Mouse (Mus musculus) E14TG2a.4 (cell line): Measurements from ENCODE around the gene Arhgap8.

Experiments
- H3K27me3 ChIP-seq: 2 replicates; pipeline ENCODE4 v1.6.1; 2014; ENCODE audit warnings: low read length, control low read depth; ENCODE audit not compliant: insufficient read depth
- H3K36me3 ChIP-seq: 2 replicates; pipeline ENCODE4 v1.6.1; 2014; ENCODE audit warnings: low read length, control low read depth; ENCODE audit not compliant: insufficient read depth
- H3K4me1 ChIP-seq: replicated peaks from 2 replicates; pipeline ENCODE4 v1.6.1; 2014; ENCODE audit warnings: low read depth, low read length, control low read depth
- H3K4me3 ChIP-seq: replicated peaks from 2 replicates; pipeline ENCODE4 v1.5.1; 2014; ENCODE audit warnings: mild to moderate bottlenecking, low read length
- H3K9me3 ChIP-seq: 2 replicates; pipeline ENCODE4 v1.6.1; 2014; ENCODE audit warnings: low read length, control low read depth
- CTCF ChIP-seq: conservative IDR thresholded peaks from 2 replicates; pipeline ENCODE4 v1.5.1; 2014; ENCODE audit warnings: low read length
- NANOG ChIP-seq: IDR thresholded peaks from 2 replicates; pipeline ENCODE4 v1.6.1; 2014; ENCODE audit warnings: borderline replicate concordance, low read length, mixed read lengths
- POU5F1 ChIP-seq: IDR thresholded peaks from 2 replicates; pipeline ENCODE4 v1.6.1; 2014; ENCODE audit warnings: low read length, borderline replicate concordance

Gene Arhgap8

GRCm38 (mm10) chr15:84736346-84736993 lies 16.6 kb downstream of the Arhgap8 start:
- Histone ChIP-seq H3K9me3 (no peaks in the 10 kb centered on the region), H3K27me3 (no peaks in the 10 kb centered on the region), H3K4me1 (peaks cover 49% of the 10 kb centered on the region), H3K36me3 (peaks cover 40% of the 10 kb centered on the region), H3K4me3 (no peak overlapping the region)
- TF ChIP-seq CTCF (no peak), NANOG (no peak), POU5F1 (no peak)

GRCm38 (mm10) chr15:84736994-84737346 lies 17.1 kb downstream of the Arhgap8 start:
- Histone ChIP-seq H3K27me3 (no peaks in the 10 kb centered on the region), H3K9me3 (no peaks in the 10 kb centered on the region), H3K4me1 (peaks cover 46% of the 10 kb centered on the region), H3K36me3 (peaks cover 45% of the 10 kb centered on the region), H3K4me3 (no peak overlapping the region)
- TF ChIP-seq POU5F1 (no peak), NANOG (no peak), CTCF (no peak)

GRCm38 (mm10) chr15:84738246-84738645 lies 18.4 kb downstream of the Arhgap8 start:
- H3K4me3 ChIP-seq, result no peak overlapping the region
- peaks cover 48% of the 10 kb centered on the region for H3K4me1 ChIP-seq
- no peaks in the 10 kb centered on the region for H3K27me3 ChIP-seq
- peaks cover 44% of the 10 kb centered on the region for H3K36me3 ChIP-seq
- TF ChIP-seq POU5F1 (no peak), NANOG (no peak), CTCF (no peak)
- H3K9me3 ChIP-seq, result no peaks in the 10 kb centered on the region

GRCm38 (mm10) chr15:84741573-84741972 lies 21.7 kb downstream of the Arhgap8 start:
- TF ChIP-seq POU5F1 (no peak), NANOG (no peak), CTCF (no peak)

GRCm38 (mm10) chr15:84743347-84743746 lies 23.5 kb downstream of the Arhgap8 start:
- H3K9me3 ChIP-seq, result no peaks in the 10 kb centered on the region
- no peaks in the 10 kb centered on the region for H3K27me3 ChIP-seq
- peaks cover 31% of the 10 kb centered on the region for H3K36me3 ChIP-seq
- H3K4me1 ChIP-seq, result peaks cover 45% of the 10 kb centered on the region
- H3K4me3 ChIP-seq, result no peak overlapping the region
- TF ChIP-seq NANOG (no peak), POU5F1 (no peak), CTCF (no peak)

More at GRCm38 (mm10) chr15:84741573-84741972, 21.7 kb downstream of the Arhgap8 start:
- H3K4me3 ChIP-seq, result no peak overlapping the region
- peaks cover 62% of the 10 kb centered on the region for H3K4me1 ChIP-seq
- peaks cover 37% of the 10 kb centered on the region for H3K36me3 ChIP-seq
- H3K27me3 ChIP-seq, result no peaks in the 10 kb centered on the region
- H3K9me3 ChIP-seq, result no peaks in the 10 kb centered on the region

GRCm38 (mm10) chr15:84744308-84744707 lies 24.5 kb downstream of the Arhgap8 start:
- Histone ChIP-seq H3K27me3 (no peaks in the 10 kb centered on the region), H3K36me3 (peaks cover 31% of the 10 kb centered on the region), H3K4me1 (peaks cover 42% of the 10 kb centered on the region), H3K4me3 (no peak overlapping the region), H3K9me3 (no peaks in the 10 kb centered on the region)
- TF ChIP-seq POU5F1 (no peak), CTCF (no peak), NANOG (no peak)

GRCm38 (mm10) chr15:84745831-84746230 lies 26.0 kb downstream of the Arhgap8 start:
- H3K9me3 ChIP-seq, result no peaks in the 10 kb centered on the region
- TF ChIP-seq POU5F1 (no peak), NANOG (no peak), CTCF (no peak)
- peaks cover 24% of the 10 kb centered on the region for H3K36me3 ChIP-seq
- H3K27me3 ChIP-seq, result no peaks in the 10 kb centered on the region
- H3K4me3 ChIP-seq, result no peak overlapping the region
- peaks cover 35% of the 10 kb centered on the region for H3K4me1 ChIP-seq

- TF ChIP-seq CTCF (peak; percentile 94), NANOG (no peak)
- Histone ChIP-seq H3K4me1 (peaks cover 43% of the 10 kb centered on the region), H3K9me3 (no peaks in the 10 kb centered on the region), H3K4me3 (no peak overlapping the region), H3K36me3 (peaks cover 35% of the 10 kb centered on the region), H3K27me3 (peaks cover 16% of the 10 kb centered on the region)
Measured at GRCm38 (mm10) chr15:84754987-84755386, 35.1 kb downstream of the Arhgap8 start.

- Histone ChIP-seq H3K36me3 (peaks cover 43% of the 10 kb centered on the region), H3K4me1 (peaks cover 43% of the 10 kb centered on the region), H3K9me3 (no peaks in the 10 kb centered on the region), H3K27me3 (peaks cover 16% of the 10 kb centered on the region), H3K4me3 (peak overlapping the region; percentile 63)
- TF ChIP-seq NANOG, result no peak
- TF ChIP-seq POU5F1, result no peak
- no peak for TF ChIP-seq CTCF
Measured at GRCm38 (mm10) chr15:84756426-84756825, 36.6 kb downstream of the Arhgap8 start.

- TF ChIP-seq CTCF (peak; percentile 98), POU5F1 (no peak)
- Histone ChIP-seq H3K36me3 (peaks cover 36% of the 10 kb centered on the region), H3K9me3 (no peaks in the 10 kb centered on the region), H3K27me3 (peaks cover 16% of the 10 kb centered on the region), H3K4me3 (no peak overlapping the region), H3K4me1 (peaks cover 45% of the 10 kb centered on the region)
Measured at GRCm38 (mm10) chr15:84758493-84758892, 38.6 kb downstream of the Arhgap8 start.
